Mouse (Mus musculus) lung, postnatal 0 days (tissue): ENCODE measurements around the gene Nat14. TPM values are rescaled to one million over a fixed set of nuclear protein-coding genes. Genes with fewer than 3 reads are reported as not detected.

Experiments used
- ATAC-seq: fragments of 200-750 bp; cut with Nextera tagmentation; 2 replicates; pipeline ENCODE4 v1.8.0; 2017; ENCODE audit warnings: moderate library complexity
- DNase-seq: peaks from one replicate; pipeline ENCODE4 v3.0.0-alpha.2; 2016; ENCODE audit warnings: low spot score
- H3K27ac ChIP-seq: fragments of 300-500 bp; sonication (generic); 2 replicates; pipeline ENCODE4 v1.5.1; 2014; ENCODE audit warnings: antibody characterized with exemption, mild to moderate bottlenecking, low read length, mixed read lengths
- H3K27me3 ChIP-seq: fragments of 300-500 bp; sonication (generic); replicated peaks from 2 replicates; pipeline ENCODE4 v1.6.1; 2014; ENCODE audit warnings: low read length, mixed read lengths; ENCODE audit not compliant: insufficient read depth
- H3K36me3 ChIP-seq: fragments of 300-500 bp; sonication (generic); 2 replicates; pipeline ENCODE4 v1.6.1; 2014; ENCODE audit warnings: low read length, mixed read lengths; ENCODE audit not compliant: insufficient read depth
- H3K4me1 ChIP-seq: fragments of 300-500 bp; sonication (generic); 2 replicates; pipeline ENCODE4 v1.6.1; 2014; ENCODE audit warnings: antibody characterized with exemption, low read depth, low read length, mixed read lengths; ENCODE audit not compliant: insufficient read depth
- H3K4me2 ChIP-seq: fragments of 300-500 bp; sonication (generic); replicated peaks from 2 replicates; pipeline ENCODE4 v1.6.1; 2014; ENCODE audit warnings: low read depth, mild to moderate bottlenecking, low read length, moderate library complexity, mixed read lengths
- H3K4me3 ChIP-seq: fragments of 300-500 bp; sonication (generic); 2 replicates; pipeline ENCODE4 v1.5.1; 2014; ENCODE audit warnings: low read depth, low read length
- H3K9ac ChIP-seq: fragments of 300-500 bp; sonication (generic); replicated peaks from 2 replicates; pipeline ENCODE4 v1.6.1; 2014; ENCODE audit warnings: low read depth, mild to moderate bottlenecking
- H3K9me3 ChIP-seq: fragments of 300-500 bp; sonication (generic); 2 replicates; pipeline ENCODE4 v1.6.1; 2016; ENCODE audit warnings: low read length, mixed read lengths
- CTCF ChIP-seq: IDR thresholded peaks from 2 replicates; pipeline ENCODE4 v1.5.1; 2016; ENCODE audit warnings: antibody characterized with exemption, mild to moderate bottlenecking
- EP300 ChIP-seq: IDR thresholded peaks from 2 replicates; pipeline ENCODE4 v1.6.1; 2016; ENCODE audit warnings: antibody characterized with exemption, mild to moderate bottlenecking, control low read depth
- WGBS: fragments of 180-500 bp; shearing (Covaris S2); extraction: QIAGEN DNeasy Blood & Tissue Kit; methylation state at CpG from one replicate; pipeline ENCODE4 v1.1.7; 2014; 5-methylcytosine and 5-hydroxymethylcytosine counted together
- polyA plus RNA-seq: library from polyadenylated mRNA; unstranded; fragments of >200 nt; fragmentation: Nextera tagmentation; extraction: Ambion mirVana; gene quantifications from 2 replicates; pipeline ENCODE4 v1.2.1, GENCODE M21; 2015

The Nat14 gene
- polyA plus RNA-seq, 1 experiment from 2014 or later, result 1.1 TPM

DNA sequence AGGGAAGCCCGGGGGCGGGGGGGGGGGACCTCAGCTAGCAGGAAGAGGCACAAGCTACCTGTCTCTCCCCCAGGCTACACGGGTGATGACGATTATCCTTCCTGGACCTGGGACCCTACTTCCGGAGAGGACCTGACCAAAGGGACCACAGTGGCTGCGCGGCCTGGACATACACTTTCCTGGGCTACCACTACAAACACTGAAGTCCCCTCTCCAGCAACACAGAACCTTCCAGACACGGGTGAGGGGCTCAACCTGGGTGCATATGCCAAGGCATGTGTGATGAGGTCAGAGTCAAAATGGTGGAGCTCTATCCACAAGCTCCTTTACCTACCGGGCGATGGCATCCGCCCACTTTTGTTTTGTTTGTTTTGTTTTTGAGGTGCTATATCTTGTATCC lies 15.6 kb downstream of the Nat14 start:
- Histone ChIP-seq H3K4me1 (no peaks in the 10 kb centered on the region), H3K27ac (no peak overlapping the region), H3K9me3 (0 out of 2 replicates have a peak, but pooled peaks cover 3% of the 10 kb centered on the region), H3K4me2 (no peak overlapping the region), H3K9ac (no peak overlapping the region), H3K4me3 (no peak overlapping the region), H3K36me3 (no peaks in the 10 kb centered on the region), H3K27me3 (no peaks in the 10 kb centered on the region)
- WGBS, result 63% methylated on average over 10 of the region's 11 CpGs
- DNase-seq (no peak), ATAC-seq (no peak)
- no peak for TF ChIP-seq EP300
- no peak for TF ChIP-seq CTCF

DNA sequence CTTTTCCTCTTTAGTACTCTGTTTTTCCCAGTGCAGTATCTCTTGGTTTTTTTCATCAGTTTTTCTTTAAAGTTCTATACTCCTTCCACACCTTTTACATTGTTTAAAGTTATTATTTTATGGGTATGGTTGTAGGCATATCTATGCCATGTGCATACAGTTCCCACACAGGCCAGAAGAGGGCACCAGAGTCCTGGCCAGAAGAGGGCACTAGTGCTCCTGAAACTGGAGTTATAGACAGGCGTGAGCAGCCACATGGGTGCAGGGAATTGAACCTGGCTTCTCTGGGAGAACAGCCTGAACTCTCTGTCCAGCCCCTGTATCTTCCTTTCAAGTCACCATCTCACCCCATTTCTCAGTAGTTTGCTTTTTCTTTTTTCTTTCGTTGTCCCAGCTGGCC lies 16.6 kb downstream of the Nat14 start:
- H3K4me2 ChIP-seq, result no peak overlapping the region
- H3K9ac ChIP-seq, result no peak overlapping the region
- 0 out of 2 replicates have a peak, but pooled peaks cover 3% of the 10 kb centered on the region for H3K9me3 ChIP-seq
- 33% methylated on average over 2 of the region's 2 CpGs for WGBS
- DNase-seq (peak; percentile 65), ATAC-seq (0 out of 2 replicates have a peak, but pooled peaks have one; percentile 23)
- no peaks in the 10 kb centered on the region for H3K36me3 ChIP-seq
- no peak for TF ChIP-seq EP300
- peak; percentile 96 for TF ChIP-seq CTCF
- no peak overlapping the region for H3K27ac ChIP-seq
- H3K4me1 ChIP-seq, result no peaks in the 10 kb centered on the region
- no peak overlapping the region for H3K4me3 ChIP-seq
- no peaks in the 10 kb centered on the region for H3K27me3 ChIP-seq

DNA sequence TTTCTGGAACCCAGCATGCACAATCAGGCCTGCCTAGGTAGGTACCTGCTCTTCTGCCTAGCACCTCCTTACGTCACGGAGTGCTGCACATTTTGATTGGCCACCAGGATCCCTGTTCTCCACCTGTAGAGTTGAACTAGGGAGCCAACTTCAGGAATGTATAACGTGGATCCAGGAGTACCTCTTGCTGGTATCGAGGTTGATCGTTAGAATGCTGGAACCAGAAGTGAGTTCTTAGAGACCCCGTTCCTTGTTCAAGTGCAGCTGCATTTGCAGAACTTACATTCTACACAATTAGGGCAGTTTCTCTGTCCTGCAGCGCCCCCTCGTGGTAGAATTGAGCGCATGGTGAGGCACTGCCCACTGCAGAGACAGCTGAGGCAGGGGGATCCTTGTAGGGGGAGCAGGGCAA lies 18.2 kb downstream of the Nat14 start:
- DNase-seq (peak; percentile 87), ATAC-seq (peak; percentile 73)
- H3K27ac ChIP-seq, result no peak overlapping the region
- H3K4me1 ChIP-seq, result no peaks in the 10 kb centered on the region
- no peaks in the 10 kb centered on the region for H3K27me3 ChIP-seq
- H3K4me2 ChIP-seq, result no peak overlapping the region
- TF ChIP-seq CTCF (peak; percentile 93), EP300 (no peak)
- H3K36me3 ChIP-seq, result no peaks in the 10 kb centered on the region
- 16% methylated on average over 9 of the region's 9 CpGs for whole genome bisulfite sequencing
- H3K9ac ChIP-seq, result no peak overlapping the region
- H3K4me3 ChIP-seq, result no peak overlapping the region
- no peaks in the 10 kb centered on the region for H3K9me3 ChIP-seq

DNA sequence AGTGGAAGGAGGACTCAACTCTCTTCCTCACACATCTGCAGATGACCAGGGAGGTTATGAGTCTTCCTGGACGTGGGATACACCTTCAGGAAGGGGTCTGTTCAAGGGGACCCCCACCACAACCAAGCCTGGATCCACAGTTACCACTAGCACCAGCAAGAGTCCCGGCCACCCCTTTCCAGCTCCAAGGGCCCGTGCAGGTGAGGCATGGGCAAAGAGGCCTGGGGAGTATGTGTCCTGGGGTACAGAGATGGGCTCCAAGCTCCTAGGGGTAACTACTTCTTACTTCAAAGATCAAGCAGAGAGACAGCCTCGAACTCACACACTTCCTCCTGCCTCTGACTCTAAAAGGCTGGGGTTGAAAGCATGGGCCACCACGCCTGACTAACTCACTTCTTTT lies 20.8 kb downstream of the Nat14 start:
- WGBS, result 49% methylated on average over 5 of the region's 5 CpGs
- no peak for ATAC-seq
- no peak overlapping the region for H3K9ac ChIP-seq

DNA sequence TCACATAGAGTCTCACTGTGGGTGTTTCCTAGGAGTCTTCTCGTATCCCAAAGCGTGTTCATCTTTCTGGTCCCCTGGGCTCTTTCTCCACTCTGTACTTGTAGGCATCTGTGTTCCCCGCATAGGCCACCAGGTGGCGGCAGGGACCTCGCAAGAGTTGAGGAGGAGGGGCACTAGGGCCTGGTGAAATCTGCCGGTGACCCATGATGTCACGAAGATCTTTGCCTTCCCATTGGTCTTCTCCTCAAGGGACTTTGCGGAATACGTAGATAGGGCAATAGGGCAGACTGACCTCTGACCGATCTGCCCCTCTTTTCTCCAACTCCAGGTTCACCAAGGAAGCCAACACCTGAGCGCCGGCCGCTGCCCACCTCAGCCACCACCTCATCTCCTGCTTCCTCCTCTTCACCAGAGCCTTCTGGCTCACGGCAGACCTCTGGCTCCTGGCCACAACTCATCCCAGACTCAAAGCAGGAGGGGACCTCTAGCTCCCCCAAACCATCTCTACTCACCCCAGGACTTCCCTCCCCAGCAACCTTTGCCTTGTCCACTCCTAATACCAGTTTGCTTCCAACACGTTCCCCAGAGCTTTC lies 21.5 kb downstream of the Nat14 start:
- Histone ChIP-seq H3K27me3 (no peaks in the 10 kb centered on the region), H3K9me3 (no peaks in the 10 kb centered on the region), H3K9ac (no peak overlapping the region), H3K4me1 (no peaks in the 10 kb centered on the region), H3K36me3 (no peaks in the 10 kb centered on the region), H3K4me2 (peak overlapping the region; percentile 46), H3K27ac (no peak overlapping the region), H3K4me3 (no peak overlapping the region)
- 14% methylated on average over 15 of the region's 15 CpGs for WGBS
- DNase-seq (peak; percentile 95), ATAC-seq (peak; percentile 88)
- TF ChIP-seq CTCF, result peak; percentile 99
- no peak for TF ChIP-seq EP300

More for the DNA sequence above, 20.8 kb downstream of the Nat14 start:
- TF ChIP-seq CTCF, result no peak
- TF ChIP-seq EP300, result no peak
- Histone ChIP-seq H3K36me3 (no peaks in the 10 kb centered on the region), H3K4me1 (no peaks in the 10 kb centered on the region), H3K27ac (no peak overlapping the region), H3K27me3 (no peaks in the 10 kb centered on the region), H3K9me3 (no peaks in the 10 kb centered on the region), H3K4me2 (no peak overlapping the region), H3K4me3 (no peak overlapping the region)
- DNase-seq, result no peak

DNA sequence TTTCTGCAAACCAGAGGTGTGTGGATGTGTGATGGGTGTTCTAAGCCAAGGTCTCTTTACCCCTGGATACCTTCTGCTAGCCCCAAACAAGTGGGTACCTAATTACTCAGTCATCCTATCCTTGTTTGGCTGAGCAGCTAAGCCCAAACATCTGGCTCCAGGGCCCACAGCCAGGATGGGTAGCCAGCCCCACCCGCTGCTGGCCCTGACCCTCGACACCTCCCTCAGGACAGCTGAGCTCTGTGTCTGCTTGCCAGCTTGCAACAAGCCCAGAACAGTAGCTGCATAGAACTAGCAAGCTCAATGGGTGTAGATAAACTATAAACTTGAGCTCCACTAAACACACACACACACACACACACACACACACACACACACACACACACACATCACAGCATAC lies 26.0 kb downstream of the Nat14 start:
- no peak for TF ChIP-seq EP300
- TF ChIP-seq CTCF, result no peak
- WGBS, result 13% methylated on average over 2 of the region's 2 CpGs
- Histone ChIP-seq H3K27me3 (no peaks in the 10 kb centered on the region), H3K4me3 (no peak overlapping the region), H3K36me3 (no peaks in the 10 kb centered on the region), H3K9me3 (no peaks in the 10 kb centered on the region), H3K9ac (no peak overlapping the region), H3K27ac (no peak overlapping the region), H3K4me1 (no peaks in the 10 kb centered on the region), H3K4me2 (no peak overlapping the region)
- ATAC-seq (0 out of 2 replicates have a peak, but pooled peaks have one; percentile 13), DNase-seq (no peak)
